Mouse (Mus musculus): ENCODE data around the gene Tube1.

Tube1 gene

DNA sequence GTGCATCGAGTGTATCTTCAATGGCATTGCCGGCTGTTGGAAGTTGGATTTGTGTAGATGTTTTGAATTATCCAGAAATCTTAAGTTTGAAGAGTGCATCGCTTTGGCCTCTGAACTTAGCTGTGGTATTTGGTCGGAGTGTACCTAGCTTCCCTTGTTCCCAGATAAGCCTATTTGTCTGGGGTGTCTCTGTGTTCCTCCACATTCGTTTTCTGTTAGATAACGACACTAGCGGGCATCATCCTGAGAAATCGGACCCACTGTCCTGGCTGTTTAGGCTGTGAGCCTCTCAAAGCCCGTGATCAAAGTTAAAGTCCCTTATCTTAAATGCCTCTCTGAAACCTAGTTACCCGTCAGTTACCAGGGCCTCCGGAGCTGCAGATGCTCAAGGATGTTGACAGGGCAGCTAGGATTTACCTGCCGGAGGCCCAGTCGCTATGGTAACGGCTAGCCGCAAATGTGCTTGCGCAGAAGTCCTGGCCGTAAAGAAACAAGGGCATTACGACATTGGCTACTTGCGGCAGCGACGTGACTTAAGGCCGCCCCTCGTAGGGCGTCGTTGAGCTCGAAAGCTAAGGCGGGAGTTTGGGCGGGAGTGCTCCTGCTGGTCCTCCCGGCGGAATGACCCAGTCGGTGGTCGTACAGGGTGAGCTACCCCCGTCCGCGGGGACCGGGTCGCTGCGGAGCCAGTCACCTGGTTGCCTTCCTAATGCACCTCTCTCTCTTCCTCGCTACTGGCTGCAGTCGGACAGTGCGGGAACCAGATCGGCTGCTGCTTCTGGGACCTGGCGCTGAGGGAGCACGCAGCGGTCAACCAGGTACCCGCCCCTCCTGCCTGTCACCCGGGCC is at the start of gene Tube1, which contains the start of gene Fam229b:
TSS of gene Tube1 (plus strand) at position 515 of the 849 bp plus-strand sequence.
TSS of gene Fam229b (minus strand) at position 453 of the 849 bp plus-strand sequence.
- DNase-seq (ENCODE audit: low read depth) = peak; percentile 90

- peak; percentile 8 for DNase-seq (ENCODE audit: low read depth)
These were observed 36.8 kb upstream of the Tube1 start for GRCm38 (mm10) chr10:39096981-39097380.

DNA sequence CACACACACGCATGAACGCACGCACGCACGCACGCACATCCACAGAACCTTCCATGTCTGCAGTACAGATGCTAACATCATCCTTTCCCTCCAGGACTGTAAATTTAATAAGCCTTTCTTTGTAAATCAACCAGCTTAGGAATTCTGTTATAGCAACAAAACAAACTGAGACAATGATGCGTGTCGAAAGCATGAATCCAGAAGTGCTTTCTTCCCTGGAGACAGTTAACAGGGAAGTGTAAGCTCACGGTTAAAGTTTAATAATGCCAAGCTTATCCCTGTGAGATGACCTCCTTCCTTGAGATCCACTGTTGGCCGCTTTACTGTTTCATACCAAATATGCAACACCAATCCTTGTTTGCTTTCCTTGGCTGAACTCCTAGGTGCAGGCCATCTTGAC is 35.0 kb upstream of the Tube1 start:
- DNase-seq (ENCODE audit: low read depth) = no peak

- DNase-seq (ENCODE audit: low read depth) = no peak
These were observed 28.9 kb upstream of the Tube1 start for GRCm38 (mm10) chr10:39104803-39105449.

- DNase-seq (ENCODE audit: low read depth) = no peak
These were observed 27.4 kb upstream of the Tube1 start for GRCm38 (mm10) chr10:39106413-39106812.

DNA sequence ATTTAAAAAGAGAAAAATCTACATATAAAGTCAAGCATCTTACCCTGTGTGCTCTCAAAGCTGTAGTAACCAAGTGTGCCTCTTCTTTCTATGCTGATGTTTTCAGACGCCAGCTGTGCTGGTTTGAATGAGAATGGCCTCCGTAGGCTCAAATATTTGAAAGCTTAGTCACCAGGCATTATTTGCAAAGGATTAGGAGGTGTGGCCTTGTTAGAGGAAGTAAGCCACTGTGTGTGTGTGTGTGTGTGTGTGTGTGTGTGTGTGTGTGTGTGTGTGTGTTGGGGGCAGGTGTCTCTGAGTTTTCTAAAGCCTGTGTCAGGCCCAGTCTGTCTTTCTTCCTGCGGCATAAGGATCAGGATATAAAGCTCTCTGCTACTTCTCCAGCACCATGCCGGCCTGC is 26.8 kb upstream of the Tube1 start:
- DNase-seq (ENCODE audit: low read depth) = no peak

DNA sequence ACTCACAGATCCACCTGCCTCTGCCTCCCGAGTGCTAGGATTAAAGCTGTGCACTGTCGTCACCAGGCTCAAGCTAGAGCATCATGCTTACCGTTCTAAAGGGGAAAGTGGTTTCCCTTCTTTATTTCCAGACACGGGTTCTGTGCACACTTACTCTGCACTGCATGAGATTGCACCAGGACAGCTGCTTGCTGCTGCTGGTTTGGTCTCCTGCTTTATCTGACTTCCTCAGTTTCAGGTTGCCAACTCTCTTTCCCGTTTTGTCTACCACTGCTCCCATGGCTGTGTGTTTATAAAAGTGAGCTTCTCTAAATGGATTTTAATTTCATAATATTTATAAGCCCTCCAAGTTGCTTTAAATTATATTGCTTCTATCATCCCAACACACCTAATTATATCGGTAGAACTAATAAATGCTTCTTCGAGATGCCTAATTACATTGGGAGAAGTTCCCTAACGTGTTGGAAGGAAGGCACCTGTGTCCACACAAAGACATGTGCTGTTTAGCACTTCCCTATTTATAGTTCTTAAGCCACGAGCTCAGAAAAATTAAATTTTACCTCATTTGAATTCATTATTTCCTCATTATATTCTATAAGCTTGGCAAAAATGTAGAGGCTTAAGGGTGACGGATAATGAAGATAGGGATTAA is 24.8 kb upstream of the Tube1 start:
- DNase-seq (ENCODE audit: low read depth) = no peak

GRCm38 (mm10) chr10:39109489-39109874 is 24.3 kb upstream of the Tube1 start:
- no peak for DNase-seq (ENCODE audit: low read depth)

DNA sequence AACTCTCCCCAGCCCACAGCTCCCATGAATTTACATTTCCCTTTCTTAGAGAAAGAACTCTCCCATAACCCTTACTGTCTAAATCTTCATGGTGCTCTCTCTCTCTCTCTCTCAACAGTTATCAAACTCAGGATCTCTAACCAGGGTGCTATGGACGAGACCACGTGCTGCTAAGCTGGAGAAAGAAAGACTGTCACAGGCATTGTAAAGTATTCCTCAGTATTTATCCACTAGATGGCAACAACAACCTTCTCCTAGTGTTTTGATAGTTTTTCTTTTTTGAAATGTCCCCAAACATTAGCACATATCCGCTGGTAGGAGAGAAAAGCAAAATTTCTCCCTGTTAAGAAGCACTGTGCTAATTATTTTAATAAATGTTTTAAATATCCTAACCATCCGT is 12.4 kb upstream of the Tube1 start:
- DNase-seq (ENCODE audit: low read depth) = no peak

GRCm38 (mm10) chr10:39137766-39138165 is 4.0 kb downstream of the Tube1 start:
- no peak for DNase-seq (ENCODE audit: low read depth)

GRCm38 (mm10) chr10:39138761-39139160 is 5.0 kb downstream of the Tube1 start:
- DNase-seq (ENCODE audit: low read depth) = no peak

DNA sequence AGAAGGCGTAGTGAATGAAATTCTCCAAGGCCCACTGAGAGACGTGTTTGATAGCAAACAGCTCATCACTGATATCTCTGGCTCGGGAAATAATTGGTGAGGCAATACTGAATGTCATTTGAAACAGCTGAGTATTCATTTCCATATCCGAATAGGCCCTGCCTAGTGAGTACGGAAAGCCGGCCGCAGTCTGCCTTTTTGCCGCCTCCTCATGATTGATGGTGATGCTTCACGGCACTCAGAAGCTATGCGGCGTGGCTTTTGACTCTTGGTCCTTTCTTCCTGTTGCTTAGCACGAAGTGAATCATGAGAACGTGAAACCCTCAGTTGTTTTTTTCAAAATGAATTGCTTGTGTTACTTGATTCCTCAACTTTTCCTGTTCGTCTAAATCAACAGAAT is 7.1 kb downstream of the Tube1 start:
- no peak for DNase-seq (ENCODE audit: low read depth)

GRCm38 (mm10) chr10:39141401-39141800 is 7.6 kb downstream of the Tube1 start:
- peak; percentile 8 for DNase-seq (ENCODE audit: low read depth)

GRCm38 (mm10) chr10:39142216-39142615 is 8.4 kb downstream of the Tube1 start:
- no peak for DNase-seq (ENCODE audit: low read depth)

DNA sequence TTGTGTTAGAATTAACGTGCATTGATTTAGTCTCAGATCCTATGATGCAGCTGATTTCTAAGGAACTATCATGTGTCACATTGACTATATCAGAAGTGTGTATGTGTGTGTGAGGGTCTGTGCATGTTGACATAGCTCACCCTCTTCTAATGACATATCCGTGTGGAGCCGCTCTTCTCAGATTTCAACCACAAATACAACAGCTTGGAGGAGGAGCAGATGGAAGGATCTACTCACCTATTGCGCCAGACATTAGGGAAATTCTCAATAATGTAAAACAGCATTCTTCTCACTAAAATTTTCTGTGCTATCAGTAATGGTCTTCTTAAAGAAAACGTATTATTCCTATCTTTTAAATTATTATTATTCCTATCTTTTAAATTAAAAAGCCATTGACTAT is 22.9 kb downstream of the Tube1 start:
- no peak for DNase-seq (ENCODE audit: low read depth)

DNA sequence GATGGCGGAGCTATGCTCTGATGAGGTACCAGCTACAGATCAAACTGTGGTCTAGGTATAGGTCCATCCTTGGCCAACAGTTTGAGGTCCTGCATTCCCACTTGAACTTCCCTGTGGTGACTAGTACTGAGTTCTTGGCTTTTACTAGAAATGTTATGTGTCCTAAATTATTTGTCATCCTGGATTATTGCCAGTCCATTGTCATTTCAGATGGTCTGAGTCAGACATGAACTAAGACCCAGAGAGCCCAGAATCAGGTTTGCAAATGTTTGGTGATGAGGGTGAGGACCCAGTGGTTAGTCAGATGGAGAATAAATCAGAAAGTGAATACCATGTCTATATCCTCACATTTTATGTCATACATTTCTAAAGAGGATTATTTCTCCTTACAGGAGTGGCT is 23.5 kb downstream of the Tube1 start:
- no peak for DNase-seq (ENCODE audit: low read depth)

GRCm38 (mm10) chr10:39158306-39158705 is 24.5 kb downstream of the Tube1 start:
- DNase-seq (ENCODE audit: low read depth) = no peak

DNA sequence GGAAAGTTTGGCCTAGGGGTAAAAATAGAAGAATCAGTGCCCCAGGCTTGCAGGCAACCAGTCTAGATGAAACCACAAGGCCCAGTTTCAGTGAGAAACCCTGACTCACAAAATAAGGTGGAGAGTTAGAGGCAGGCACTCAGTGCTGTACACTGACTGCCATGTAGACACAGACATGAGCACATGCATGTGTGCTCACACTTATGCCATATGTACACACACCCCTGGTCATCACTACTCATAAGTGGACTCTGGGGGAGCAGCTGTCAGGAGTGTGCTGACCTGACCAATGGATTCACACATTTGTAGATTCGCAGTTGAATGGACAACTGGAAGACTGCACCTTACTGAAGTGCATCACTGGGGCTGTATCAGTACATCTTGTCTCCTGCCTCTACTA is 27.6 kb downstream of the Tube1 start:
- DNase-seq (ENCODE audit: low read depth) = no peak

DNA sequence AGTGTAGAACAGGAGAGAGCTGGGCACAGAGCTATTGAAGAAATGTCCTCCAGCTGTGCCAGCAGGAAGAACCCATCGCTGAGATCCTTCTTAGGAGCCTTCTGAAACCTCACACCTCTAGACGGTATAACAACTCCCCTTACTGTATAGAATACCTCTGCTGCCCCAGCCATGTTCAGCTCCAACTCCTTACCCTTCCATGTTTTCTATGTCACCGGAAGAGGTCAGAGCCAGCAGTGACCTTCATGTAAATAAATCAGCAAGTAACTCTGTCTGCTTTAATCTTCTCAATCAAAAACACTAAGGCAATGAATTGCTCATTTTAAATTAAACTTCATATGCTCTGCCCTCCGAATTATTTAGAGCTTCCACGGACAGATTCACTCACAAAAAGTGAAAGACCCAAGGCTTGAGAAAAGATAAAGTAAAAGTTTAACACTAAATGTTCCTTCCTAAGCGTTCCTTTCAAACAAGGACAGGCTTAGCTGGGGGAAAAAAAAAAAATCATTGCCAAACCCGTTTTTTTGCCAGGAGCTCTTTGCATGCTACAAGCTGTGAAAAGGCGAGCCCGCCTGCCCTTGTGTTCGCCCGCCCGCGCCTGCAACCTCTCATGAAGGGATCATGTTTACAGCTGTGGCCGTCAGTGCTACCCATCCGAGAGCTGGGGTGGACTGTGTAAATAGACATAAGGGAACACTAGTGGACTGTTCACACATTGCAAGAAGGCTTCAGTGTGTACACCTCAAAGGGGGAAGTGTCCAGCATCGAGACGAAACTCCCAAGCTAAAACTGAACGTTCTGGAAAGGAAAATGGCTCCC is 29.1 kb downstream of the Tube1 start:
- no peak for DNase-seq (ENCODE audit: low read depth)

DNA sequence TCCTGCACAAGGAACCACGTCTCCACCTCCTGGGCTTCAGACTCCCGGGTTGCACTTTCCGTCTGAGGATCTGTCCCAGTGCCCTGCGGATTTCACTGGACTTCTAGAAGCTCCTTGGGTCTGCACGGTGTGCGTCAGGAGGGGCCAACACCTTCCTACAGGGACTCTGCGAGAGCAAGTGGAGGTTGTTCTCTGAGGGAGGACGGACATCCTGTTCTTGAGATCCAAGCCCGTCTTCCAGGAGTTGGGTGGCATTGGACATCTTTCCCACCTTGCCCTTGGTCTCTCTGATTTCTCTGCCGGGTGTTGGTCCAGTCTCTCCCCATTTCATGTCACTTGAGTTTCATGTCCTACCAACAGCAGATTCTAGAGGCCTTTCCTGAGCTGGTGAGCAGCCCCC is 29.9 kb downstream of the Tube1 start, which contains the start of gene Ccn6:
TSS of gene Ccn6 (minus strand) at position 101 of the 400 bp plus-strand sequence.
- no peak for DNase-seq (ENCODE audit: low read depth)

GRCm38 (mm10) chr10:39165632-39166115 is 31.9 kb downstream of the Tube1 start:
- no peak for DNase-seq (ENCODE audit: low read depth)

DNA sequence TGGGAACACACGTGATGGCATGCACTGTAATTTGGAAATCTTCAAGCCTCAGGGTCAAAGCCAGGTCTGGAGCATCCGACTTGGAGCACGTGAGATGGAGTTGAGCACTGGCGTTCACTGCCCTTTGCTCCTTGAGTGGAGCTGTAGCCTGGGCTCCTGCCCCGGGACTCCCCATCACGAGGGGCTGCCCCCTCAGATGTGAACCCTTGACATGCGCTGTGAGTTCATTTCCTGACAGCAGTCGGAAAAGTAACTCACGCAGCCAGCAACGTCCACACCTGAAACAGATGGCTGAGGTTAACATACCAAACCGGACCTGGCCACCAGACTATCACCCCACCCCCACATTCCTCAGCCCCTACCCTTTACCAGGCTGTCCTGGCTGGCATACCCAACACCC is 33.8 kb downstream of the Tube1 start:
- DNase-seq (ENCODE audit: low read depth) = no peak

Measured in c-Kit-positive CD71-positive TER-119-negative erythroid progenitor cells, embryonic 14.5 days (primary cell).